Mouse (Mus musculus): ENCODE measurements around the gene Gm3512.
"Not testable (repeated sequence)": the region's sequence is repeated elsewhere in the genome, so short reads cannot be mapped to it uniquely, and the experiment has no call there.

The Gm3512 gene

GRCm38 (mm10) chr14:7174483-7174971, at the start of gene Gm3512:
Gm3512 (minus strand) TSS chr14:7174533.
- DNase-seq (ENCODE audit: low read depth, low spot score); H3K36me3 ChIP-seq (ENCODE audit: control insufficient read depth, insufficient read depth, low read length, poor library complexity, severe bottlenecking); H3K27me3 ChIP-seq (ENCODE audit: control insufficient read depth, insufficient read depth, low read length, poor library complexity, severe bottlenecking): not testable (repeated sequence)

- DNase-seq (ENCODE audit: low read depth, low spot score); H3K36me3 ChIP-seq (ENCODE audit: control insufficient read depth, insufficient read depth, low read length, poor library complexity, severe bottlenecking); H3K27me3 ChIP-seq (ENCODE audit: control insufficient read depth, insufficient read depth, low read length, poor library complexity, severe bottlenecking): not testable (repeated sequence)
These were observed 25.7 kb upstream of the Gm3512 start for GRCm38 (mm10) chr14:7200070-7200469.

- not testable (repeated sequence) for DNase-seq (ENCODE audit: low read depth, low spot score); H3K27me3 ChIP-seq (ENCODE audit: control insufficient read depth, insufficient read depth, low read length, poor library complexity, severe bottlenecking)
These were observed 20.1 kb upstream of the Gm3512 start, which contains the start of gene Gm16434 for GRCm38 (mm10) chr14:7194440-7194839. Gm16434 (minus strand) TSS chr14:7194540.

GRCm38 (mm10) chr14:7125312-7125711, 49.0 kb downstream of the Gm3512 start, which contains the start of gene Gm6676:
Gm6676 (minus strand) TSS chr14:7125412.
- H3K36me3 ChIP-seq (ENCODE audit: control insufficient read depth, insufficient read depth, low read length, poor library complexity, severe bottlenecking); DNase-seq (ENCODE audit: low read depth, low spot score): not testable (repeated sequence)

More at GRCm38 (mm10) chr14:7194440-7194839, 20.1 kb upstream of the Gm3512 start, which contains the start of gene Gm16434:
- H3K36me3 ChIP-seq (ENCODE audit: control insufficient read depth, insufficient read depth, low read length, poor library complexity, severe bottlenecking) = not testable (repeated sequence)

GRCm38 (mm10) chr14:7105124-7105802, 69.1 kb downstream of the Gm3512 start:
- DNase-seq (ENCODE audit: low read depth, low spot score) = peak; percentile 0
- not testable (repeated sequence) for H3K27me3 ChIP-seq (ENCODE audit: control insufficient read depth, insufficient read depth, low read length, poor library complexity, severe bottlenecking)

More at GRCm38 (mm10) chr14:7125312-7125711, 49.0 kb downstream of the Gm3512 start, which contains the start of gene Gm6676:
- H3K27me3 ChIP-seq (ENCODE audit: control insufficient read depth, insufficient read depth, low read length, poor library complexity, severe bottlenecking) = not testable (repeated sequence)

More at GRCm38 (mm10) chr14:7105124-7105802, 69.1 kb downstream of the Gm3512 start:
- H3K36me3 ChIP-seq (ENCODE audit: control insufficient read depth, insufficient read depth, low read length, poor library complexity, severe bottlenecking) = not testable (repeated sequence)
